Mouse (Mus musculus) hindbrain, embryonic 14.5 days (tissue): ENCODE measurements at regions not wholly inside any gene's neighbourhood (a gene's known extent, or its start where the extent isn't known, plus 50 kb on each side); places are given as distances from the start of the nearest gene placed in this dataset.

Experiments used
- ATAC-seq: fragments of 200-750 bp; cut with Nextera tagmentation; 2 replicates; pipeline ENCODE4 v1.8.0; 2017; ENCODE audit warnings: moderate number of reproducible peaks, mild to moderate bottlenecking, moderate TSS enrichment, moderate library complexity; ENCODE audit not compliant: low FRiP score
- DNase-seq: peaks from one replicate; pipeline ENCODE4 v3.0.0-alpha.2; 2015; ENCODE audit warnings: low spot score
- H3K27ac ChIP-seq: fragments of 300-500 bp; sonication (generic); 2 replicates; pipeline ENCODE4 v1.5.1; 2014; ENCODE audit warnings: mild to moderate bottlenecking, moderate library complexity
- H3K27me3 ChIP-seq: fragments of 300-500 bp; sonication (generic); 2 replicates; pipeline ENCODE4 v1.6.1; 2014; ENCODE audit warnings: mild to moderate bottlenecking, low read length, mixed read lengths; ENCODE audit not compliant: control insufficient read depth, insufficient read depth
- H3K36me3 ChIP-seq: fragments of 300-500 bp; sonication (generic); replicated peaks from 2 replicates; pipeline ENCODE4 v1.6.1; 2014; ENCODE audit not compliant: control insufficient read depth, insufficient read depth
- H3K4me1 ChIP-seq: fragments of 300-500 bp; sonication (generic); replicated peaks from 2 replicates; pipeline ENCODE4 v1.6.1; 2014; ENCODE audit warnings: antibody characterized with exemption, low read length, mixed read lengths; ENCODE audit not compliant: control insufficient read depth, insufficient read depth
- H3K4me2 ChIP-seq: fragments of 300-500 bp; sonication (generic); replicated peaks from 2 replicates; pipeline ENCODE4 v1.6.1; 2014; ENCODE audit warnings: mild to moderate bottlenecking, moderate library complexity
- H3K4me3 ChIP-seq: fragments of 300-500 bp; sonication (generic); replicated peaks from 2 replicates; pipeline ENCODE4 v1.5.1; 2014; ENCODE audit warnings: mild to moderate bottlenecking, low read length
- H3K9ac ChIP-seq: fragments of 300-500 bp; sonication (generic); 2 replicates; pipeline ENCODE4 v1.6.1; 2014
- H3K9me3 ChIP-seq: fragments of 300-500 bp; sonication (generic); 2 replicates; pipeline ENCODE4 v1.6.1; 2016; ENCODE audit warnings: low read length; ENCODE audit not compliant: control insufficient read depth
- WGBS: fragments of 180-500 bp; shearing (Covaris S2); extraction: QIAGEN DNeasy Blood & Tissue Kit; methylation state at CpG from one replicate; pipeline ENCODE4 v1.1.7; 2014; 5-methylcytosine and 5-hydroxymethylcytosine counted together

GRCm38 (mm10) chr10:74722971-74723370 lies 244.0 kb upstream of the Gnaz start:
- H3K27me3 ChIP-seq: no peaks in the 10 kb centered on the region
- DNase-seq (no peak), ATAC-seq (no peak)
- no peak overlapping the region for H3K4me2 ChIP-seq
- no peak overlapping the region for H3K4me3 ChIP-seq
- H3K9ac ChIP-seq: no peak overlapping the region
- H3K27ac ChIP-seq: no peak overlapping the region
- no peaks in the 10 kb centered on the region for H3K4me1 ChIP-seq
- 0 out of 2 replicates have a peak, but pooled peaks cover 5% of the 10 kb centered on the region for H3K9me3 ChIP-seq
- H3K36me3 ChIP-seq: no peaks in the 10 kb centered on the region

- Histone ChIP-seq H3K27ac (no peak overlapping the region), H3K9ac (no peak overlapping the region), H3K4me3 (no peak overlapping the region), H3K36me3 (no peaks in the 10 kb centered on the region), H3K4me1 (no peaks in the 10 kb centered on the region), H3K9me3 (no peaks in the 10 kb centered on the region), H3K4me2 (no peak overlapping the region), H3K27me3 (no peaks in the 10 kb centered on the region)
- ATAC-seq: no peak
- WGBS: 88% methylated on average over 2 of the region's 2 CpGs
- no peak for DNase-seq
These were observed 217.5 kb upstream of the Gnaz start for GRCm38 (mm10) chr10:74749446-74749845.

- Histone ChIP-seq H3K4me1 (no peaks in the 10 kb centered on the region), H3K27me3 (no peaks in the 10 kb centered on the region), H3K4me3 (no peak overlapping the region), H3K9me3 (no peaks in the 10 kb centered on the region), H3K27ac (no peak overlapping the region), H3K36me3 (no peaks in the 10 kb centered on the region), H3K9ac (no peak overlapping the region), H3K4me2 (no peak overlapping the region)
- ATAC-seq (no peak), DNase-seq (no peak)
These were observed 216.1 kb upstream of the Gnaz start for GRCm38 (mm10) chr10:74750879-74751278.

GRCm38 (mm10) chr10:74760734-74761133 lies 206.2 kb upstream of the Gnaz start:
- Histone ChIP-seq H3K36me3 (no peaks in the 10 kb centered on the region), H3K9ac (no peak overlapping the region), H3K4me3 (no peak overlapping the region), H3K4me2 (no peak overlapping the region), H3K4me1 (no peaks in the 10 kb centered on the region), H3K27me3 (no peaks in the 10 kb centered on the region), H3K27ac (no peak overlapping the region), H3K9me3 (no peaks in the 10 kb centered on the region)
- WGBS: 86% methylated on average over 9 of the region's 9 CpGs
- DNase-seq: no peak
- no peak for ATAC-seq

GRCm38 (mm10) chr10:74789245-74789644 lies 177.7 kb upstream of the Gnaz start:
- Histone ChIP-seq H3K9ac (no peak overlapping the region), H3K27ac (no peak overlapping the region), H3K9me3 (no peaks in the 10 kb centered on the region), H3K4me1 (no peaks in the 10 kb centered on the region), H3K36me3 (no peaks in the 10 kb centered on the region), H3K4me2 (no peak overlapping the region), H3K4me3 (no peak overlapping the region), H3K27me3 (no peaks in the 10 kb centered on the region)
- DNase-seq: no peak
- no peak for ATAC-seq
- WGBS: 88% methylated on average over 2 of the region's 2 CpGs

GRCm38 (mm10) chr10:74789987-74790386 lies 177.0 kb upstream of the Gnaz start:
- ATAC-seq (no peak), DNase-seq (no peak)
- H3K4me1 ChIP-seq: no peaks in the 10 kb centered on the region
- no peak overlapping the region for H3K4me2 ChIP-seq
- H3K9ac ChIP-seq: no peak overlapping the region
- WGBS: 68% methylated on average over 3 of the region's 3 CpGs
- no peaks in the 10 kb centered on the region for H3K27me3 ChIP-seq
- no peak overlapping the region for H3K4me3 ChIP-seq
- H3K27ac ChIP-seq: no peak overlapping the region
- H3K36me3 ChIP-seq: no peaks in the 10 kb centered on the region
- no peaks in the 10 kb centered on the region for H3K9me3 ChIP-seq

- Histone ChIP-seq H3K4me2 (no peak overlapping the region), H3K27ac (no peak overlapping the region), H3K4me1 (no peaks in the 10 kb centered on the region), H3K36me3 (no peaks in the 10 kb centered on the region), H3K4me3 (no peak overlapping the region), H3K9me3 (no peaks in the 10 kb centered on the region), H3K9ac (no peak overlapping the region), H3K27me3 (no peaks in the 10 kb centered on the region)
- ATAC-seq (no peak), DNase-seq (no peak)
These were observed 143.6 kb upstream of the Gnaz start for GRCm38 (mm10) chr10:74823395-74823794.

- DNase-seq: no peak
- Histone ChIP-seq H3K36me3 (no peaks in the 10 kb centered on the region), H3K27ac (no peak overlapping the region), H3K4me1 (no peaks in the 10 kb centered on the region), H3K27me3 (no peaks in the 10 kb centered on the region), H3K4me2 (no peak overlapping the region), H3K9ac (no peak overlapping the region), H3K4me3 (no peak overlapping the region), H3K9me3 (no peaks in the 10 kb centered on the region)
- 77% methylated on average over 2 of the region's 2 CpGs for WGBS
- no peak for ATAC-seq
These were observed 132.6 kb upstream of the Gnaz start for GRCm38 (mm10) chr10:74834359-74834758.

GRCm38 (mm10) chr10:74848372-74848771 lies 118.6 kb upstream of the Gnaz start:
- Histone ChIP-seq H3K4me3 (no peak overlapping the region), H3K4me1 (no peaks in the 10 kb centered on the region), H3K36me3 (no peaks in the 10 kb centered on the region), H3K27ac (no peak overlapping the region), H3K9ac (no peak overlapping the region), H3K27me3 (no peaks in the 10 kb centered on the region), H3K9me3 (no peaks in the 10 kb centered on the region), H3K4me2 (no peak overlapping the region)
- WGBS: 10% methylated on average over 7 of the region's 7 CpGs
- ATAC-seq: peak; percentile 71; the same call in 1 of the 2 replicates
- peak; percentile 89 for DNase-seq

- H3K4me1 ChIP-seq: no peaks in the 10 kb centered on the region
- no peaks in the 10 kb centered on the region for H3K36me3 ChIP-seq
- WGBS: 38% methylated on average over 4 of the region's 4 CpGs
- H3K4me3 ChIP-seq: no peak overlapping the region
- H3K27me3 ChIP-seq: no peaks in the 10 kb centered on the region
- no peaks in the 10 kb centered on the region for H3K9me3 ChIP-seq
- DNase-seq (peak; percentile 49), ATAC-seq (peak; percentile 92)
- no peak overlapping the region for H3K4me2 ChIP-seq
- H3K9ac ChIP-seq: no peak overlapping the region
- no peak overlapping the region for H3K27ac ChIP-seq
These were observed 111.8 kb upstream of the Gnaz start for GRCm38 (mm10) chr10:74854991-74855664.
